In the genomic region with DNA sequence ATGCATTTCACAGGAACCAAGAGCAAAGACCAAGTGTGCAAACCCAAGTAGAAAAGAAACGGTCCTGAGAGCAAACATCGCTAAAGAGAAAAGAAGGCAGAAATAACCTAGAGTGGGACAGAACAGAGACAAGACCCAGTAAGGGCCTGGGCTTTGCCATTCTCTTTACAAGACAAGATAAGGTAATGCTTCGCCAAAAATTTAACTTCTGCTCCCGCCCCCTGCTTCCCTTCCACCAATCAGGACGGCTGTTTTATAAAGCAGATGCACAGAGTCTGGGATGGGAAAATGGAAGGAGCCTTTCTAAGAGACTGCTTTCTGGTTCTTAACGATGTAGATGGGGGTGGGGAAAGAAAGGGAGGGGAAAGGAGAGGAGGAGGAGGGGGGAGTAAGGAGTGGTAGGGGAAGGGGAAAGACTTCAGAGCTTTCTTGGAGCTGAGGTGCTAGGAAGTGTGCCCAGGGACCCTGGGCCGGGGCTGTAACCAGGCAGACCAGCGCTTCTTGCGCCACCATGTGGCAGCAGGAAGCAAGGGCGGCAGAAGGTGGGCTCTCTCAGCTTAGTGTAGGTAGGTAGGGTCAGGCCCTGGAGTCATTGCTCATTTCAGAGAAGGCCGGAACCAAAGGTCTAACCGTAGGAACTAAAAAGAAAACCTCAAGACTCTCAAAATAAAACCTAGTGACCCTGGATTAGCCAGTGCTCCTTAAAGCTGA, we compare ENCODE assay signal across 10 mouse cellular contexts.
DNase-seq lines count a peak whose midpoint lies in the region; ATAC-seq lines count a peak whose summit lies in the region.
"Had no signal": no experiment of that assay in that cellular context is flagged by ENCODE, and none has a peak within 500 bp of the region (broad histone marks: within the 10 kb centered on the region; RNA-seq: fewer than 3 reads in every experiment).

No protein-coding gene starts in this region.

- peak; percentile 9 for DNase-seq in adrenal gland, postnatal 10 days
- DNase-seq in adrenal gland, postnatal 4 days (ENCODE audit: low spot score in 2 of 2): no peak
- peak; percentile 38 for DNase-seq in midbrain, embryonic 10.5 days (ENCODE audit: low spot score)
- peak; percentile 52 for DNase-seq in thymus, postnatal 0 days (ENCODE audit: low spot score)
- DNase-seq in left cerebral cortex, postnatal 4 days: no peak
- no peak for DNase-seq in ovary, postnatal 36 days (ENCODE audit: low spot score)
- DNase-seq: gastrocnemius, postnatal 25 days; right cerebral cortex, postnatal 25 days had no signal

- ATAC-seq in midbrain, embryonic 16.5 days: no peak
- ATAC-seq in erythroid progenitor cell, adult 5-6 weeks (replicated peaks; ENCODE audit: low FRiP score, poor library complexity, severe bottlenecking): peak; percentile 74

- H3K4me3 ChIP-seq in midbrain, embryonic 10.5 days: no peak overlapping the region
- no peak overlapping the region for H3K4me3 ChIP-seq in midbrain, embryonic 16.5 days (ENCODE audit: low read depth, low read length)

- no peaks in the 10 kb centered on the region for H3K27me3 ChIP-seq in midbrain, embryonic 10.5 days (ENCODE audit: low read depth, poor library complexity, severe bottlenecking)
- no peaks in the 10 kb centered on the region for H3K27me3 ChIP-seq in midbrain, embryonic 16.5 days (ENCODE audit: control insufficient read depth, insufficient read depth, low read depth, low read length)

- no peaks in the 10 kb centered on the region for H3K9me3 ChIP-seq in midbrain, embryonic 10.5 days (replicated peaks)
- H3K9me3 ChIP-seq in midbrain, embryonic 16.5 days (replicated peaks; ENCODE audit: control insufficient read depth, low read length, poor library complexity, severe bottlenecking): no peaks in the 10 kb centered on the region

- no peaks in the 10 kb centered on the region for H3K36me3 ChIP-seq in midbrain, embryonic 10.5 days
- H3K36me3 ChIP-seq in midbrain, embryonic 16.5 days (ENCODE audit: control insufficient read depth, insufficient read depth, low read length): no peaks in the 10 kb centered on the region

- peaks cover 29% of the 10 kb centered on the region for H3K4me1 ChIP-seq in midbrain, embryonic 10.5 days
- peaks cover 22% of the 10 kb centered on the region for H3K4me1 ChIP-seq in midbrain, embryonic 16.5 days (ENCODE audit: control insufficient read depth, insufficient read depth, low read length)

- intact Hi-C loops in left cerebral cortex, postnatal 4 days (cut with DNase I): no loop called here

- 42% methylated on average over 12 of the region's 12 CpGs for WGBS in midbrain, embryonic 10.5 days
- 47% methylated on average over 12 of the region's 12 CpGs for WGBS in midbrain, embryonic 16.5 days

- no peak overlapping the region for H3K4me2 ChIP-seq in midbrain, embryonic 16.5 days (ENCODE audit: low read length)

- H3K27ac ChIP-seq in midbrain, embryonic 10.5 days (replicated peaks): no peak overlapping the region
- no peak overlapping the region for H3K27ac ChIP-seq in midbrain, embryonic 16.5 days (ENCODE audit: low read length)

- H3K9ac ChIP-seq in midbrain, embryonic 16.5 days (ENCODE audit: low read depth, low read length): no peak overlapping the region

Comparison
In these comparisons a context has a peak if more than half of its experiments do, and no peak if none do; other contexts are left out.
1. DNase-seq: peak in adrenal gland, postnatal 10 days (single experiment), midbrain, embryonic 10.5 days (single experiment) and thymus, postnatal 0 days (single experiment); none in adrenal gland, postnatal 4 days (0 of 2), left cerebral cortex, postnatal 4 days (single experiment) and ovary, postnatal 36 days (single experiment).